Mouse (Mus musculus) testis, adult 2 months (tissue): ENCODE data around the gene Aar2.

Source experiments
- CTCF ChIP-seq: fragments of 200-500 bp; IDR thresholded peaks from 2 replicates; pipeline ENCODE4 v1.5.1; 2012; ENCODE audit warnings: low read depth, mild to moderate bottlenecking, inconsistent platforms, low read length, moderate library complexity; ENCODE audit not compliant: control insufficient read depth, insufficient read depth, insufficient replicate concordance
- POLR2A ChIP-seq: fragments of 200-500 bp; IDR thresholded peaks from 2 replicates; pipeline ENCODE4 v1.6.1; 2012; ENCODE audit warnings: low read depth, mild to moderate bottlenecking, inconsistent platforms, low read length, moderate library complexity; ENCODE audit not compliant: control insufficient read depth

- TF ChIP-seq CTCF (no peak), POLR2A (no peak)
Measured at GRCm38 (mm10) chr2:156512028-156512427, 35.4 kb upstream of the Aar2 start.
